Mouse (Mus musculus) C2C12 (cell line): ENCODE data around the gene Diablo. TPM values are rescaled to one million over a fixed set of nuclear protein-coding genes. Genes with fewer than 3 reads are reported as not detected.

Experiments
- H3K27me3 ChIP-seq: one replicate; pipeline ENCODE4 v1.6.1; 2011; ENCODE audit not compliant: control insufficient read depth, insufficient read depth, insufficient read length
- H3K36me3 ChIP-seq: one replicate; pipeline ENCODE4 v1.6.1; 2011; ENCODE audit not compliant: control insufficient read depth, insufficient read depth
- H3K4me3 ChIP-seq: one replicate; pipeline ENCODE4 v1.5.1; 2011; ENCODE audit warnings: mild to moderate bottlenecking, control low read depth; ENCODE audit not compliant: poor library complexity, insufficient read depth, severe bottlenecking
- H3K79me2 ChIP-seq: one replicate; pipeline ENCODE4 v1.6.1; 2011; ENCODE audit not compliant: control insufficient read depth, insufficient read depth
- H3K79me3 ChIP-seq: one replicate; pipeline ENCODE4 v1.6.1; 2011; ENCODE audit warnings: low read depth, control low read depth
- H3ac ChIP-seq: one replicate; pipeline ENCODE3; 2011; ENCODE audit warnings: low read depth; ENCODE audit not compliant: control insufficient read depth, insufficient read length
- CEBPB ChIP-seq: IDR thresholded peaks from one replicate; pipeline ENCODE4 v1.6.1; 2011; ENCODE audit warnings: low read depth, mild to moderate bottlenecking, control low read depth, moderate library complexity
- MAX ChIP-seq: IDR thresholded peaks from one replicate; pipeline ENCODE4 v1.6.1; 2011; ENCODE audit warnings: mild to moderate bottlenecking, control low read depth
- microRNA-seq: library from miRNA; unstranded; fragments of <30 nt; microRNA quantifications from one replicate; pipeline ENCODE4, GENCODE M21; 2019; ENCODE audit warnings: borderline microRNAs expressed
- polyA plus RNA-seq: library from polyadenylated mRNA; unstranded; fragments of >200 nt; fragmentation: generic; extraction: Trizol; gene quantifications from one replicate; pipeline ENCODE4 v1.2.1, GENCODE M21; 2012; ENCODE audit warnings: missing spikeins

The Diablo gene
- polyA plus RNA-seq, 1 experiment = 40.6 TPM

GRCm38 (mm10) chr5:123461420-123461819 is 62.6 kb downstream of the Diablo start:
- no peaks in the 10 kb centered on the region for H3K36me3 ChIP-seq

More at GRCm38 (mm10) chr5:123461420-123461819, 62.6 kb downstream of the Diablo start:
- Histone ChIP-seq H3K27me3 (no peaks in the 10 kb centered on the region), H3ac (no peak overlapping the region), H3K79me2 (no peaks in the 10 kb centered on the region), H3K4me3 (no peak overlapping the region), H3K79me3 (no peaks in the 10 kb centered on the region)
- TF ChIP-seq MAX = no peak
- no peak for TF ChIP-seq CEBPB

Small RNA genes lying within 50 kb of the gene (microRNA-seq; reads per million reads assigned to microRNA genes)
- 1.5 reads per million, percentile 33 among the genes with 10 or more reads in this experiment for gene Mir7647

Other genes with a start within 250 kb of the Diablo start
- gene Bcl7a, start 180.3 kb downstream of the Diablo start, polyA plus RNA-seq = 5.6 TPM
- 4.0 TPM for gene Mlxip, start 129.4 kb downstream of the Diablo start, polyA plus RNA-seq
- gene Lrrc43, start 34.9 kb downstream of the Diablo start, polyA plus RNA-seq = not detected
- gene Il31, start 34.7 kb downstream of the Diablo start, polyA plus RNA-seq = not detected
- 0.33 TPM for gene B3gnt4, start 13.7 kb downstream of the Diablo start, polyA plus RNA-seq
- not detected for gene Gm49027, start 1.3 kb upstream of the Diablo start, polyA plus RNA-seq
- gene Vps33a, start 48.9 kb upstream of the Diablo start, polyA plus RNA-seq = 18.4 TPM
- gene Clip1, start 160.4 kb upstream of the Diablo start, polyA plus RNA-seq = 12.7 TPM
- gene Zcchc8, start 196.9 kb upstream of the Diablo start, polyA plus RNA-seq = 16.7 TPM
- gene Rsrc2, start 225.2 kb upstream of the Diablo start, polyA plus RNA-seq = 16.4 TPM
- 15.1 TPM for gene Kntc1, start 225.5 kb upstream of the Diablo start, polyA plus RNA-seq